Mouse (Mus musculus) 3T3-L1 (cell line): ENCODE results near the gene Mettl17.

Experiments
- DNase-seq: peaks from one replicate; pipeline ENCODE4 v3.0.0-alpha.2; 2015; ENCODE audit warnings: low read depth, low spot score

Mettl17 gene

GRCm38 (mm10) chr14:51929309-51929943, 44.8 kb downstream of the Mettl17 start:
- no peak for DNase-seq

GRCm38 (mm10) chr14:51929968-51930367, 45.3 kb downstream of the Mettl17 start:
- DNase-seq = no peak

GRCm38 (mm10) chr14:51930824-51931223, 46.2 kb downstream of the Mettl17 start:
- DNase-seq = peak; percentile 81

- peak; percentile 69 for DNase-seq
These were observed 47.7 kb downstream of the Mettl17 start for GRCm38 (mm10) chr14:51932092-51933020.

- no peak for DNase-seq
These were observed 54.4 kb downstream of the Mettl17 start for GRCm38 (mm10) chr14:51939005-51939404.

- no peak for DNase-seq
These were observed 56.4 kb downstream of the Mettl17 start for GRCm38 (mm10) chr14:51940944-51941560.

- no peak for DNase-seq
These were observed 56.9 kb downstream of the Mettl17 start for GRCm38 (mm10) chr14:51941577-51941976.

- no peak for DNase-seq
These were observed 57.6 kb downstream of the Mettl17 start for GRCm38 (mm10) chr14:51942236-51942635.
